Mouse (Mus musculus): Measurements from ENCODE around the gene Olfr672. TPM values are rescaled to one million over a fixed set of nuclear protein-coding genes. Genes with fewer than 3 reads are reported as not detected.

The Olfr672 gene
- total and polyA plus RNA-seq, 3 experiments = not detected

- Histone ChIP-seq H3K27ac (ENCODE audit: insufficient read depth, low read depth) (no peak within 1 kb of the TSS), H3K4me2 (ENCODE audit: insufficient read depth, low read depth, poor library complexity, severe bottlenecking) (no peak within 1 kb of the TSS), H3K4me3 (replicated peaks in 1 of 3; ENCODE audit: low read depth in 2 of 3, low read length in 2 of 3, poor library complexity in 1 of 3) (no peak within 1 kb of the TSS), H3K4me1 (ENCODE audit: control insufficient read depth in 1 of 2, insufficient read depth in 2 of 2) (no peaks in the 10 kb centered on the region), H3K9ac (ENCODE audit: insufficient read depth, low read depth) (no peak within 1 kb of the TSS), H3K9me3 (replicated peaks; ENCODE audit: low read length) (no peaks in the 10 kb centered on the region), H3K79me2 (replicated peaks; ENCODE audit: control insufficient read depth, extremely low read depth, insufficient read depth, poor library complexity, severe bottlenecking) (no peaks in the 10 kb centered on the region), H3K27me3 (replicated peaks) (no peaks in the 10 kb centered on the region), H3K36me3 (replicated peaks in 1 of 2; ENCODE audit: control insufficient read depth in 1 of 2, insufficient read depth in 1 of 2, low read length in 1 of 2) (no peaks in the 10 kb centered on the region)
- dilution Hi-C loops (cut with MboI; ENCODE audit: extremely low pct_ligation_motif_present, extremely low pct_unique_long_range_greater_than_20kb, low sequenced_read_pairs) = no loop called here
- DNase-seq (ENCODE audit: extremely low read depth) = no peak
- TF ChIP-seq MYC (IDR thresholded peaks at IDR 0.05; ENCODE audit: low read depth, low read length) (no peak), MAX (IDR thresholded peaks at IDR 0.05; ENCODE audit: low read length) (no peak)
- in situ Hi-C loops (cut with MboI; ENCODE audit: low pct_ligation_motif_present, low pct_unique_long_range_greater_than_20kb, low sequenced_read_pairs) = no loop called here
Observed at GRCm38 (mm10) chr7:105032398-105032797, 30.6 kb upstream of the Olfr672 start, which contains the start of gene Olfr676. Gene Olfr676 (plus strand): TSS chr7:105032698.

- H3K4me1 ChIP-seq (ENCODE audit: control insufficient read depth in 1 of 2, insufficient read depth in 2 of 2) = no peaks in the 10 kb centered on the region
- no peak within 1 kb of the TSS for H3K9ac ChIP-seq (ENCODE audit: insufficient read depth, low read depth)
- dilution Hi-C loops (cut with MboI; ENCODE audit: extremely low pct_ligation_motif_present, extremely low pct_unique_long_range_greater_than_20kb, low sequenced_read_pairs) = no loop called here
- no peak within 1 kb of the TSS for H3K27ac ChIP-seq (ENCODE audit: insufficient read depth, low read depth)
- TF ChIP-seq MEF2A (IDR thresholded peaks at IDR 0.05; ENCODE audit: borderline replicate concordance, low read depth, low read length) (no peak), NELFE (IDR thresholded peaks at IDR 0.05; ENCODE audit: low read depth, low read length) (no peak)
- no peaks in the 10 kb centered on the region for H3K9me3 ChIP-seq (replicated peaks; ENCODE audit: low read length)
- H3K4me2 ChIP-seq (ENCODE audit: insufficient read depth, low read depth, poor library complexity, severe bottlenecking) = no peak within 1 kb of the TSS
- no peak within 1 kb of the TSS for H3K4me3 ChIP-seq (replicated peaks in 1 of 3; ENCODE audit: low read depth in 2 of 3, low read length in 2 of 3, poor library complexity in 1 of 3)
- DNase-seq (ENCODE audit: extremely low read depth) = no peak
- in situ Hi-C loops (cut with MboI; ENCODE audit: low pct_ligation_motif_present, low pct_unique_long_range_greater_than_20kb, low sequenced_read_pairs) = no loop called here
- no peaks in the 10 kb centered on the region for H3K27me3 ChIP-seq (replicated peaks)
- H3K79me2 ChIP-seq (replicated peaks; ENCODE audit: control insufficient read depth, extremely low read depth, insufficient read depth, poor library complexity, severe bottlenecking) = no peaks in the 10 kb centered on the region
- H3K36me3 ChIP-seq (replicated peaks in 1 of 2; ENCODE audit: control insufficient read depth in 1 of 2, insufficient read depth in 1 of 2, low read length in 1 of 2) = no peaks in the 10 kb centered on the region
Observed at GRCm38 (mm10) chr7:105028360-105028759, 26.5 kb upstream of the Olfr672 start, which contains the start of gene Olfr675. Gene Olfr675 (minus strand): TSS chr7:105028460.

GRCm38 (mm10) chr7:105022530-105022929, 20.7 kb upstream of the Olfr672 start:
- in situ Hi-C loops (cut with MboI; ENCODE audit: low pct_ligation_motif_present, low pct_unique_long_range_greater_than_20kb, low sequenced_read_pairs) = no loop called here
- TF ChIP-seq CTCF (conservative IDR thresholded peaks at IDR 0.05 in 1 of 2, IDR thresholded peaks at IDR 0.05 in 1 of 2; ENCODE audit: low read depth in 2 of 2, low read length in 2 of 2) (peak; percentile 17 to 55; a peak in 2 of 4 replicates), JUND (conservative IDR thresholded peaks at IDR 0.05; ENCODE audit: low read depth, low read length) (no peak), RAD21 (IDR thresholded peaks at IDR 0.05; ENCODE audit: low read depth, low read length) (peak; percentile 59), SMC3 (IDR thresholded peaks at IDR 0.05; ENCODE audit: low read depth, low read length) (peak; percentile 30; the same call in 1 of the 2 replicates)
- H3K4me3 ChIP-seq (replicated peaks in 1 of 3; ENCODE audit: low read depth in 2 of 3, low read length in 2 of 3, poor library complexity in 1 of 3) = no peak overlapping the region
- dilution Hi-C loops (cut with MboI; ENCODE audit: extremely low pct_ligation_motif_present, extremely low pct_unique_long_range_greater_than_20kb, low sequenced_read_pairs) = no loop called here
- no peak overlapping the region for H3K9ac ChIP-seq (ENCODE audit: insufficient read depth, low read depth)
- no peaks in the 10 kb centered on the region for H3K27me3 ChIP-seq (replicated peaks)
- no peak overlapping the region for H3K4me2 ChIP-seq (ENCODE audit: insufficient read depth, low read depth, poor library complexity, severe bottlenecking)
- H3K79me2 ChIP-seq (replicated peaks; ENCODE audit: control insufficient read depth, extremely low read depth, insufficient read depth, poor library complexity, severe bottlenecking) = no peaks in the 10 kb centered on the region
- H3K36me3 ChIP-seq (replicated peaks in 1 of 2; ENCODE audit: control insufficient read depth in 1 of 2, insufficient read depth in 1 of 2, low read length in 1 of 2) = no peaks in the 10 kb centered on the region
- H3K9me3 ChIP-seq (replicated peaks; ENCODE audit: low read length) = no peaks in the 10 kb centered on the region
- H3K27ac ChIP-seq (ENCODE audit: insufficient read depth, low read depth) = no peak overlapping the region
- H3K4me1 ChIP-seq (ENCODE audit: control insufficient read depth in 1 of 2, insufficient read depth in 2 of 2) = no peaks in the 10 kb centered on the region
- DNase-seq (ENCODE audit: extremely low read depth) = peak; percentile 52

Data from CH12.LX (cell line).